Mouse (Mus musculus) right cerebral cortex, postnatal 4 days (tissue): Measurements from ENCODE around the gene Ptgdr2.
A peak's percentile ranks its signal among the peaks of the same experiment; 100 is the strongest.

Experiments used
- DNase-seq: peaks from one replicate; pipeline ENCODE4 v3.0.0-alpha.2; 2022

Ptgdr2 gene

GRCm38 (mm10) chr19:10936077-10936476 is 883 bp upstream of the Ptgdr2 start:
- DNase-seq = no peak

GRCm38 (mm10) chr19:10938771-10939170 is 1.8 kb downstream of the Ptgdr2 start:
- DNase-seq = no peak

GRCm38 (mm10) chr19:10940097-10940800 is 3.3 kb downstream of the Ptgdr2 start:
- peak; percentile 82 for DNase-seq

GRCm38 (mm10) chr19:10940801-10941457 is 4.0 kb downstream of the Ptgdr2 start:
- DNase-seq = peak; percentile 53

GRCm38 (mm10) chr19:10943955-10944354 is 7.0 kb downstream of the Ptgdr2 start:
- DNase-seq = no peak

- DNase-seq = no peak
These were observed 9.5 kb downstream of the Ptgdr2 start for GRCm38 (mm10) chr19:10946506-10946905.

- no peak for DNase-seq
These were observed 10.3 kb downstream of the Ptgdr2 start for GRCm38 (mm10) chr19:10947219-10947618.

- peak; percentile 9 for DNase-seq
These were observed 11.5 kb downstream of the Ptgdr2 start for GRCm38 (mm10) chr19:10948416-10948815.

- DNase-seq = peak; percentile 95
These were observed 12.2 kb downstream of the Ptgdr2 start, which contains the start of gene Ccdc86 for GRCm38 (mm10) chr19:10949112-10949511. Gene Ccdc86, minus strand, starts transcription at chr19:10949266.

- no peak for DNase-seq
These were observed 12.6 kb downstream of the Ptgdr2 start for GRCm38 (mm10) chr19:10949558-10949957.

- peak; percentile 23 for DNase-seq
These were observed 15.3 kb downstream of the Ptgdr2 start for GRCm38 (mm10) chr19:10952021-10952939.

GRCm38 (mm10) chr19:10959085-10959977 is 22.4 kb downstream of the Ptgdr2 start:
- no peak for DNase-seq

GRCm38 (mm10) chr19:10959978-10960346 is 23.0 kb downstream of the Ptgdr2 start:
- no peak for DNase-seq

- no peak for DNase-seq
These were observed 28.8 kb downstream of the Ptgdr2 start for GRCm38 (mm10) chr19:10965721-10966120.

- no peak for DNase-seq
These were observed 31.6 kb downstream of the Ptgdr2 start for GRCm38 (mm10) chr19:10968578-10968977.

GRCm38 (mm10) chr19:10970457-10970856 is 33.5 kb downstream of the Ptgdr2 start:
- DNase-seq = no peak

- DNase-seq = no peak
These were observed 35.7 kb downstream of the Ptgdr2 start for GRCm38 (mm10) chr19:10972660-10973059.

- no peak for DNase-seq
These were observed 36.2 kb downstream of the Ptgdr2 start for GRCm38 (mm10) chr19:10973187-10973586.

- no peak for DNase-seq
These were observed 37.4 kb downstream of the Ptgdr2 start, which contains the start of gene Ms4a10 for GRCm38 (mm10) chr19:10974238-10974865. Gene Ms4a10, minus strand, starts transcription at chr19:10974670.

- DNase-seq = no peak
These were observed 38.2 kb downstream of the Ptgdr2 start for GRCm38 (mm10) chr19:10975187-10975586.

GRCm38 (mm10) chr19:10976318-10976717 is 39.4 kb downstream of the Ptgdr2 start:
- no peak for DNase-seq
